In genomic region chr13:97634041-97634788, GRCm38 (mm10) we compare ENCODE assay signal across 14 mouse cellular contexts.
A peak's percentile ranks its signal among the peaks of the same experiment; 100 is the strongest.
DNase-seq lines count a peak whose midpoint lies in the region; ATAC-seq and TF ChIP-seq lines count a peak whose summit lies in the region.
"Had no signal": no experiment of that assay in that cellular context is flagged by ENCODE, and none has a peak within 500 bp of the region (broad histone marks: within the 10 kb centered on the region; RNA-seq: fewer than 3 reads in every experiment).

No protein-coding gene starts in this region.

- no peaks in the 10 kb centered on the region for H3K9me3 ChIP-seq in embryonic facial prominence, embryonic 12.5 days
- no peaks in the 10 kb centered on the region for H3K9me3 ChIP-seq in embryonic facial prominence, embryonic 10.5 days
- no peaks in the 10 kb centered on the region for H3K9me3 ChIP-seq in lung, embryonic 14.5 days (ENCODE audit: low read depth, low read length)
- 0 out of 2 replicates have a peak, but pooled peaks cover 5% of the 10 kb centered on the region for H3K9me3 ChIP-seq in intestine, postnatal 0 days (ENCODE audit: control insufficient read depth)
- H3K9me3 ChIP-seq: heart, embryonic 15.5 days; liver, embryonic 12.5 days had no signal

- no peak overlapping the region for H3K9ac ChIP-seq in embryonic facial prominence, embryonic 12.5 days
- no peak overlapping the region for H3K9ac ChIP-seq in lung, embryonic 14.5 days
- no peak overlapping the region for H3K9ac ChIP-seq in intestine, postnatal 0 days (ENCODE audit: low read depth, low read length)
- H3K9ac ChIP-seq: heart, embryonic 15.5 days; liver, embryonic 12.5 days had no signal

- intact Hi-C loops in left cerebral cortex, postnatal 36 days (cut with DNase I): loop anchor here (5.0 to 10.0 kb wide), 3 partner anchors 191 to 392 kb away; partner anchors contain the start of gene Enc1

- H3K27me3 ChIP-seq in embryonic facial prominence, embryonic 12.5 days: no peaks in the 10 kb centered on the region
- no peaks in the 10 kb centered on the region for H3K27me3 ChIP-seq in embryonic facial prominence, embryonic 10.5 days (replicated peaks; ENCODE audit: low read depth, poor library complexity, severe bottlenecking)
- H3K27me3 ChIP-seq in lung, embryonic 14.5 days (ENCODE audit: insufficient read depth, low read length): no peaks in the 10 kb centered on the region
- H3K27me3 ChIP-seq in intestine, postnatal 0 days (replicated peaks; ENCODE audit: control insufficient read depth, insufficient read depth, low read length): no peaks in the 10 kb centered on the region
- H3K27me3 ChIP-seq: heart, embryonic 15.5 days; liver, embryonic 12.5 days had no signal

- ATAC-seq in embryonic facial prominence, embryonic 12.5 days (ENCODE audit: insufficient number of reproducible peaks, insufficient read depth, low FRiP score, low TSS enrichment): 0 out of 2 replicates have a peak, but pooled peaks have one; percentile 56
- ATAC-seq in lung, embryonic 14.5 days (ENCODE audit: insufficient read depth): peak; percentile 52
- ATAC-seq in intestine, postnatal 0 days: no peak
- ATAC-seq: liver, embryonic 12.5 days had no signal

- WGBS in embryonic facial prominence, embryonic 12.5 days: 74% methylated on average over 8 of the region's 8 CpGs
- WGBS in embryonic facial prominence, embryonic 10.5 days: 76% methylated on average over 8 of the region's 8 CpGs
- WGBS in lung, embryonic 14.5 days: 54% methylated on average over 8 of the region's 8 CpGs
- 81% methylated on average over 8 of the region's 8 CpGs for WGBS in intestine, postnatal 0 days

- H3K36me3 ChIP-seq in embryonic facial prominence, embryonic 12.5 days: no peaks in the 10 kb centered on the region
- H3K36me3 ChIP-seq in embryonic facial prominence, embryonic 10.5 days (replicated peaks): no peaks in the 10 kb centered on the region
- H3K36me3 ChIP-seq in lung, embryonic 14.5 days (ENCODE audit: insufficient read depth): no peaks in the 10 kb centered on the region
- H3K36me3 ChIP-seq in intestine, postnatal 0 days (ENCODE audit: control insufficient read depth, insufficient read depth): no peaks in the 10 kb centered on the region
- H3K36me3 ChIP-seq: heart, embryonic 15.5 days; liver, embryonic 12.5 days had no signal

- no peak overlapping the region for H3K4me2 ChIP-seq in embryonic facial prominence, embryonic 12.5 days (replicated peaks)
- H3K4me2 ChIP-seq in lung, embryonic 14.5 days: no peak overlapping the region
- H3K4me2 ChIP-seq in intestine, postnatal 0 days (replicated peaks; ENCODE audit: low read depth): no peak overlapping the region
- H3K4me2 ChIP-seq: heart, embryonic 15.5 days; liver, embryonic 12.5 days had no signal

- H3K27ac ChIP-seq in embryonic facial prominence, embryonic 12.5 days: no peak overlapping the region
- no peak overlapping the region for H3K27ac ChIP-seq in embryonic facial prominence, embryonic 10.5 days (replicated peaks)
- peak overlapping the region; percentile 18; the same call in 1 of the 2 replicates for H3K27ac ChIP-seq in lung, embryonic 14.5 days (ENCODE audit: low read depth)
- no peak overlapping the region for H3K27ac ChIP-seq in intestine, postnatal 0 days (ENCODE audit: low read depth, low read length)
- H3K27ac ChIP-seq: gastrocnemius, adult 2 months; heart, embryonic 15.5 days; liver, embryonic 12.5 days had no signal

- H3K4me1 ChIP-seq in embryonic facial prominence, embryonic 12.5 days: peaks cover 19% of the 10 kb centered on the region
- peaks cover 15% of the 10 kb centered on the region for H3K4me1 ChIP-seq in embryonic facial prominence, embryonic 10.5 days
- H3K4me1 ChIP-seq in lung, embryonic 14.5 days (ENCODE audit: insufficient read depth): peaks cover 6% of the 10 kb centered on the region; the same call in 1 of the 2 replicates
- H3K4me1 ChIP-seq in intestine, postnatal 0 days (replicated peaks; ENCODE audit: control insufficient read depth, insufficient read depth, low read length): no peaks in the 10 kb centered on the region
- H3K4me1 ChIP-seq: heart, embryonic 15.5 days; liver, embryonic 12.5 days had no signal

- no peak for DNase-seq in embryonic facial prominence, embryonic 10.5 days (ENCODE audit: low spot score)
- no peak for DNase-seq in lung, embryonic 14.5 days
- no peak for DNase-seq in lung, postnatal 25 days (ENCODE audit: low spot score)
- DNase-seq in frontal cortex, postnatal 36 days (ENCODE audit: low spot score in 2 of 2): peak; percentile 53 to 76
- DNase-seq in left cerebral cortex, postnatal 36 days (ENCODE audit: low spot score in 2 of 2): peak; percentile 55 to 58
- no peak for DNase-seq in adrenal gland, adult 18-20 months (ENCODE audit: low spot score in 2 of 2)
- DNase-seq: adrenal gland, postnatal 36 days; cerebellum, adult 9-10 months; gastrocnemius, adult 2 months; thymus, postnatal 14 days had no signal

- H3K4me3 ChIP-seq in embryonic facial prominence, embryonic 12.5 days: no peak overlapping the region
- no peak overlapping the region for H3K4me3 ChIP-seq in embryonic facial prominence, embryonic 10.5 days
- H3K4me3 ChIP-seq in lung, embryonic 14.5 days (ENCODE audit: low read depth, low read length): no peak overlapping the region
- no peak overlapping the region for H3K4me3 ChIP-seq in intestine, postnatal 0 days (ENCODE audit: low read depth, low read length)
- H3K4me3 ChIP-seq: gastrocnemius, adult 2 months; heart, embryonic 15.5 days; liver, embryonic 12.5 days had no signal

- no peak for TF ChIP-seq CTCF in lung, embryonic 14.5 days (IDR thresholded peaks at IDR 0.05; ENCODE audit: low read depth)
- no peak for TF ChIP-seq CTCF in intestine, postnatal 0 days (IDR thresholded peaks at IDR 0.05; ENCODE audit: low read depth)

Comparison
In these comparisons a context has a peak if more than half of its experiments do, and no peak if none do; other contexts are left out.
1. DNase-seq: peak in frontal cortex, postnatal 36 days (2 of 2) and left cerebral cortex, postnatal 36 days (2 of 2); none in embryonic facial prominence, embryonic 10.5 days (single experiment), lung, embryonic 14.5 days (single experiment), lung, postnatal 25 days (single experiment) and adrenal gland, adult 18-20 months (0 of 2).